Comparison of ENCODE assay signal across 23 mouse cellular contexts in genomic region chr1:55213475-55213874, GRCm38 (mm10). TPM values are rescaled to one million over a fixed set of nuclear protein-coding genes. Genes with fewer than 3 reads are reported as not detected.
DNase-seq lines count a peak whose midpoint lies in the region; ATAC-seq lines count a peak whose summit lies in the region.
"Had no signal": no experiment of that assay in that cellular context is flagged by ENCODE, and none has a peak within 500 bp of the region (broad histone marks: within the 10 kb centered on the region; RNA-seq: fewer than 3 reads in every experiment).

No protein-coding gene starts in this region.

- no peak for DNase-seq in lung, postnatal 10 days
- DNase-seq in ZHBTc4 (ENCODE audit: low read depth, low spot score), result peak; percentile 81
- DNase-seq in urinary bladder, adult 2 months (ENCODE audit: low spot score), result no peak
- DNase-seq: adrenal gland, postnatal 36 days; cerebellum, adult 9-10 months; forebrain, postnatal 0 days; gastrocnemius, postnatal 14 days; heart, adult 18-20 months; heart, postnatal 14 days; kidney, adult 9 months; kidney, postnatal 4 days; layer of hippocampus, adult 9-11 months; left cerebral cortex, postnatal 4 days; thymus, postnatal 14 days had no signal

- H3K4me2 ChIP-seq in lung, embryonic 16.5 days (ENCODE audit: low read depth, low read length), result 0 out of 2 replicates have a peak overlapping the region, but pooled peaks have one; percentile 10
- no peak overlapping the region for H3K4me2 ChIP-seq in intestine, embryonic 15.5 days (replicated peaks)
- H3K4me2 ChIP-seq in stomach, embryonic 16.5 days (ENCODE audit: low read depth, low read length), result no peak overlapping the region
- H3K4me2 ChIP-seq in liver, embryonic 12.5 days, result no peak overlapping the region
- H3K4me2 ChIP-seq: heart, embryonic 13.5 days; limb, embryonic 15.5 days; liver, embryonic 15.5 days; midbrain, embryonic 12.5 days; neural tube, embryonic 15.5 days had no signal

- no peak overlapping the region for H3K27ac ChIP-seq in lung, embryonic 16.5 days (ENCODE audit: low read length)
- no peak overlapping the region for H3K27ac ChIP-seq in intestine, embryonic 15.5 days
- no peak overlapping the region for H3K27ac ChIP-seq in stomach, embryonic 16.5 days (ENCODE audit: low read length)
- no peak overlapping the region for H3K27ac ChIP-seq in liver, embryonic 12.5 days
- H3K27ac ChIP-seq: heart, embryonic 13.5 days; limb, embryonic 15.5 days; liver, embryonic 15.5 days; midbrain, embryonic 12.5 days; neural tube, embryonic 15.5 days had no signal

- no peaks in the 10 kb centered on the region for H3K9me3 ChIP-seq in lung, embryonic 16.5 days (ENCODE audit: control insufficient read depth, low read length)
- no peaks in the 10 kb centered on the region for H3K9me3 ChIP-seq in intestine, embryonic 15.5 days
- no peaks in the 10 kb centered on the region for H3K9me3 ChIP-seq in stomach, embryonic 16.5 days (replicated peaks; ENCODE audit: control insufficient read depth, low read length)
- no peaks in the 10 kb centered on the region for H3K9me3 ChIP-seq in liver, embryonic 12.5 days (replicated peaks)
- H3K9me3 ChIP-seq: heart, embryonic 13.5 days; limb, embryonic 15.5 days; liver, embryonic 15.5 days; midbrain, embryonic 12.5 days; neural tube, embryonic 15.5 days had no signal

- 33% methylated on average over 6 of the region's 6 CpGs for WGBS in lung, embryonic 16.5 days
- WGBS in intestine, embryonic 15.5 days, result 25% methylated on average over 6 of the region's 6 CpGs
- 45% methylated on average over 6 of the region's 6 CpGs for WGBS in stomach, embryonic 16.5 days
- 51% methylated on average over 6 of the region's 6 CpGs for WGBS in liver, embryonic 12.5 days (ENCODE audit: insufficient replicate concordance)

- ATAC-seq in lung, embryonic 16.5 days (ENCODE audit: low read depth), result peak; percentile 61
- ATAC-seq in intestine, embryonic 15.5 days, result peak; percentile 48
- peak; percentile 41; the same call in 1 of the 2 replicates for ATAC-seq in stomach, embryonic 16.5 days (ENCODE audit: insufficient read depth, low FRiP score)
- ATAC-seq in liver, embryonic 12.5 days, result no peak
- ATAC-seq: forebrain, postnatal 0 days had no signal

- H3K9ac ChIP-seq in lung, embryonic 16.5 days (ENCODE audit: low read length), result no peak overlapping the region
- no peak overlapping the region for H3K9ac ChIP-seq in intestine, embryonic 15.5 days
- no peak overlapping the region for H3K9ac ChIP-seq in stomach, embryonic 16.5 days (ENCODE audit: low read length)
- H3K9ac ChIP-seq in liver, embryonic 12.5 days, result no peak overlapping the region
- H3K9ac ChIP-seq: forebrain, postnatal 0 days; heart, embryonic 13.5 days; limb, embryonic 15.5 days; liver, embryonic 15.5 days; midbrain, embryonic 12.5 days; neural tube, embryonic 15.5 days had no signal

- no peaks in the 10 kb centered on the region for H3K27me3 ChIP-seq in lung, embryonic 16.5 days (ENCODE audit: control insufficient read depth, insufficient read depth, low read depth, low read length)
- H3K27me3 ChIP-seq in intestine, embryonic 15.5 days (replicated peaks), result no peaks in the 10 kb centered on the region
- H3K27me3 ChIP-seq in stomach, embryonic 16.5 days (ENCODE audit: control insufficient read depth, insufficient read depth, low read length), result no peaks in the 10 kb centered on the region
- no peaks in the 10 kb centered on the region for H3K27me3 ChIP-seq in liver, embryonic 12.5 days (replicated peaks)
- H3K27me3 ChIP-seq: heart, embryonic 13.5 days; limb, embryonic 15.5 days; liver, embryonic 15.5 days; midbrain, embryonic 12.5 days; neural tube, embryonic 15.5 days had no signal

- H3K4me1 ChIP-seq in lung, embryonic 16.5 days (replicated peaks; ENCODE audit: control insufficient read depth, insufficient read depth, low read length), result peaks cover 17% of the 10 kb centered on the region
- H3K4me1 ChIP-seq in intestine, embryonic 15.5 days (replicated peaks), result peaks cover 9% of the 10 kb centered on the region; the same call in 1 of the 2 replicates
- peaks cover 8% of the 10 kb centered on the region; the same call in 1 of the 2 replicates for H3K4me1 ChIP-seq in stomach, embryonic 16.5 days (ENCODE audit: control insufficient read depth, insufficient read depth, low read length)
- H3K4me1 ChIP-seq in liver, embryonic 12.5 days, result peaks cover 11% of the 10 kb centered on the region
- H3K4me1 ChIP-seq: midbrain, embryonic 12.5 days; neural tube, embryonic 15.5 days had no signal

- no peak overlapping the region for H3K4me3 ChIP-seq in lung, embryonic 16.5 days (ENCODE audit: low read length)
- no peak overlapping the region for H3K4me3 ChIP-seq in intestine, embryonic 15.5 days (replicated peaks)
- H3K4me3 ChIP-seq in stomach, embryonic 16.5 days (replicated peaks; ENCODE audit: low read length), result no peak overlapping the region
- no peak overlapping the region for H3K4me3 ChIP-seq in liver, embryonic 12.5 days
- H3K4me3 ChIP-seq: heart, embryonic 13.5 days; limb, embryonic 15.5 days; liver, embryonic 15.5 days; midbrain, embryonic 12.5 days; neural tube, embryonic 15.5 days had no signal

- no peaks in the 10 kb centered on the region for H3K36me3 ChIP-seq in lung, embryonic 16.5 days (ENCODE audit: control insufficient read depth, insufficient read depth, low read length)
- no peaks in the 10 kb centered on the region for H3K36me3 ChIP-seq in intestine, embryonic 15.5 days
- H3K36me3 ChIP-seq in stomach, embryonic 16.5 days (ENCODE audit: control insufficient read depth, insufficient read depth, low read length), result no peaks in the 10 kb centered on the region
- H3K36me3 ChIP-seq in liver, embryonic 12.5 days, result no peaks in the 10 kb centered on the region
- H3K36me3 ChIP-seq: liver, embryonic 15.5 days; midbrain, embryonic 12.5 days; neural tube, embryonic 15.5 days had no signal

RNA-seq across cellular contexts. Expression of gene Rftn2, which starts 13.1 kb away (rescaled TPM):
- 14.1 and 14.6 TPM in 2 replicates for polyA plus RNA-seq in lung, embryonic 16.5 days (2015; fragmentation: Nextera tagmentation; extraction: Ambion mirVana)
- 8.5 and 9.8 TPM in 2 replicates for polyA plus RNA-seq in intestine, embryonic 15.5 days (2015; fragmentation: Nextera tagmentation; extraction: Ambion mirVana)
- polyA plus RNA-seq in stomach, embryonic 16.5 days (2015; fragmentation: Nextera tagmentation; extraction: Ambion mirVana), result 8.4 and 10.6 TPM in 2 replicates
- polyA plus RNA-seq in liver, embryonic 12.5 days (2016; fragmentation: Nextera tagmentation; extraction: Ambion mirVana), result 1.2 TPM in 2 replicates
- 7.1 and 8.7 TPM in 2 replicates for polyA plus RNA-seq in urinary bladder, adult 2 months (2012; rRNA removed)

RNA-seq across cellular contexts. Expression of gene Mars2, which starts 23.5 kb away (rescaled TPM):
- 2.4 TPM in 2 replicates for polyA plus RNA-seq in lung, embryonic 16.5 days (2015; fragmentation: Nextera tagmentation; extraction: Ambion mirVana)
- polyA plus RNA-seq in intestine, embryonic 15.5 days (2015; fragmentation: Nextera tagmentation; extraction: Ambion mirVana), result 5.2 and 5.3 TPM in 2 replicates
- polyA plus RNA-seq in stomach, embryonic 16.5 days (2015; fragmentation: Nextera tagmentation; extraction: Ambion mirVana), result 3.9 TPM in 2 replicates
- polyA plus RNA-seq in liver, embryonic 12.5 days (2016; fragmentation: Nextera tagmentation; extraction: Ambion mirVana), result 4.2 TPM in 2 replicates
- polyA plus RNA-seq in urinary bladder, adult 2 months (2012; rRNA removed), result 1.6 and 1.9 TPM in 2 replicates
